Mouse (Mus musculus) kidney, postnatal 14 days (tissue): ENCODE measurements around the gene Btbd17.

ENCODE experiments used
- DNase-seq: peaks from one replicate; pipeline ENCODE4 v3.0.0; 2022; ENCODE audit warnings: mixed read lengths

Btbd17 gene

GRCm38 (mm10) chr11:114802540-114803267 lies 7.0 kb upstream of the Btbd17 start:
- DNase-seq = no peak

- DNase-seq = no peak
Measured at GRCm38 (mm10) chr11:114801906-114802305, 6.2 kb upstream of the Btbd17 start.

- DNase-seq = no peak
Measured at GRCm38 (mm10) chr11:114798624-114799023, 2.9 kb upstream of the Btbd17 start, which contains the start of gene Gpr142. Gene Gpr142, plus strand, starts transcription at chr11:114798924.

- no peak for DNase-seq
Measured at GRCm38 (mm10) chr11:114797981-114798380, 2.2 kb upstream of the Btbd17 start.

GRCm38 (mm10) chr11:114797176-114797575 lies 1.4 kb upstream of the Btbd17 start:
- DNase-seq = no peak

- DNase-seq = peak; percentile 60
Measured at GRCm38 (mm10) chr11:114795231-114795746, 456 bp downstream of the Btbd17 start.

- DNase-seq = no peak
Measured at GRCm38 (mm10) chr11:114794691-114795090, 1.1 kb downstream of the Btbd17 start.

GRCm38 (mm10) chr11:114793868-114794545 lies 1.7 kb downstream of the Btbd17 start:
- DNase-seq = no peak

- DNase-seq = no peak
Measured at GRCm38 (mm10) chr11:114792931-114793494, 2.7 kb downstream of the Btbd17 start.

GRCm38 (mm10) chr11:114791891-114792411 lies 3.8 kb downstream of the Btbd17 start:
- peak; percentile 21 for DNase-seq

GRCm38 (mm10) chr11:114791351-114791889 lies 4.3 kb downstream of the Btbd17 start:
- no peak for DNase-seq

- DNase-seq = no peak
Measured at GRCm38 (mm10) chr11:114790841-114791240, 4.9 kb downstream of the Btbd17 start.

- DNase-seq = no peak
Measured at GRCm38 (mm10) chr11:114790171-114790570, 5.6 kb downstream of the Btbd17 start.

GRCm38 (mm10) chr11:114789716-114790115 lies 6.0 kb downstream of the Btbd17 start:
- DNase-seq = no peak

- DNase-seq = peak; percentile 83
Measured at GRCm38 (mm10) chr11:114789061-114789714, 6.6 kb downstream of the Btbd17 start.

- no peak for DNase-seq
Measured at GRCm38 (mm10) chr11:114787611-114788010, 8.1 kb downstream of the Btbd17 start.

GRCm38 (mm10) chr11:114786326-114786725 lies 9.4 kb downstream of the Btbd17 start:
- DNase-seq = no peak

GRCm38 (mm10) chr11:114785892-114786291 lies 9.9 kb downstream of the Btbd17 start:
- no peak for DNase-seq

- peak; percentile 55 for DNase-seq
Measured at GRCm38 (mm10) chr11:114780076-114780475, 15.7 kb downstream of the Btbd17 start.

- no peak for DNase-seq
Measured at GRCm38 (mm10) chr11:114771896-114772295, 23.8 kb downstream of the Btbd17 start.

GRCm38 (mm10) chr11:114769911-114770310 lies 25.8 kb downstream of the Btbd17 start:
- no peak for DNase-seq
